Mouse (Mus musculus) liver, embryonic 16.5 days (tissue): ENCODE data around the gene Pdhx. TPM values are rescaled to one million over a fixed set of nuclear protein-coding genes. Genes with fewer than 3 reads are reported as not detected.

Experiments
- ATAC-seq: fragments of 200-750 bp; cut with Nextera tagmentation; 2 replicates; pipeline ENCODE4 v1.8.0; 2017; ENCODE audit warnings: low read depth, mild to moderate bottlenecking, moderate number of reproducible peaks, moderate library complexity
- H3K27ac ChIP-seq: fragments of 300-500 bp; sonication (generic); 2 replicates; pipeline ENCODE4 v1.5.1; 2014; ENCODE audit warnings: mild to moderate bottlenecking, low read length
- H3K27me3 ChIP-seq: fragments of 300-500 bp; sonication (generic); 2 replicates; pipeline ENCODE4 v1.6.1; 2014; ENCODE audit warnings: low read depth, low read length, mixed read lengths; ENCODE audit not compliant: control insufficient read depth, insufficient read depth
- H3K36me3 ChIP-seq: fragments of 300-500 bp; sonication (generic); 2 replicates; pipeline ENCODE4 v1.6.1; 2014; ENCODE audit warnings: mild to moderate bottlenecking; ENCODE audit not compliant: control insufficient read depth, insufficient read depth
- H3K4me1 ChIP-seq: fragments of 300-500 bp; sonication (generic); 2 replicates; pipeline ENCODE4 v1.6.1; 2014; ENCODE audit warnings: low read depth, low read length, mixed read lengths; ENCODE audit not compliant: control insufficient read depth
- H3K4me2 ChIP-seq: fragments of 300-500 bp; sonication (generic); 2 replicates; pipeline ENCODE4 v1.6.1; 2014; ENCODE audit warnings: low read depth, low read length, mixed read lengths
- H3K4me3 ChIP-seq: fragments of 300-500 bp; sonication (generic); 2 replicates; pipeline ENCODE4 v1.5.1; 2014; ENCODE audit warnings: low read depth, mild to moderate bottlenecking, low read length
- H3K9ac ChIP-seq: fragments of 300-500 bp; sonication (generic); 2 replicates; pipeline ENCODE4 v1.6.1; 2014; ENCODE audit warnings: low read depth, low read length
- H3K9me3 ChIP-seq: fragments of 300-500 bp; sonication (generic); replicated peaks from 2 replicates; pipeline ENCODE4 v1.6.1; 2016; ENCODE audit warnings: low read length; ENCODE audit not compliant: control insufficient read depth
- WGBS: fragments of 180-500 bp; shearing (Covaris S2); extraction: QIAGEN DNeasy Blood & Tissue Kit; methylation state at CpG from one replicate; pipeline ENCODE4 v1.1.7; 2014; ENCODE audit not compliant: insufficient replicate concordance; 5-methylcytosine and 5-hydroxymethylcytosine counted together
- polyA plus RNA-seq: library from polyadenylated mRNA; unstranded; fragments of >200 nt; fragmentation: Nextera tagmentation; extraction: Ambion mirVana; gene quantifications from 2 replicates; pipeline ENCODE4 v1.2.1, GENCODE M21; 2015

Gene Pdhx
- polyA plus RNA-seq, 1 experiment from 2014 or later = 18.0 TPM

- Histone ChIP-seq H3K4me1 (no peaks in the 10 kb centered on the region), H3K9ac (no peak overlapping the region), H3K27ac (no peak overlapping the region), H3K4me3 (no peak overlapping the region), H3K9me3 (no peaks in the 10 kb centered on the region), H3K36me3 (no peaks in the 10 kb centered on the region), H3K4me2 (no peak overlapping the region), H3K27me3 (no peaks in the 10 kb centered on the region)
- WGBS = 24% methylated on average over 5 of the region's 5 CpGs
- no peak for ATAC-seq
Measured at GRCm38 (mm10) chr2:102972575-102972974, 100.7 kb downstream of the Pdhx start.

DNA sequence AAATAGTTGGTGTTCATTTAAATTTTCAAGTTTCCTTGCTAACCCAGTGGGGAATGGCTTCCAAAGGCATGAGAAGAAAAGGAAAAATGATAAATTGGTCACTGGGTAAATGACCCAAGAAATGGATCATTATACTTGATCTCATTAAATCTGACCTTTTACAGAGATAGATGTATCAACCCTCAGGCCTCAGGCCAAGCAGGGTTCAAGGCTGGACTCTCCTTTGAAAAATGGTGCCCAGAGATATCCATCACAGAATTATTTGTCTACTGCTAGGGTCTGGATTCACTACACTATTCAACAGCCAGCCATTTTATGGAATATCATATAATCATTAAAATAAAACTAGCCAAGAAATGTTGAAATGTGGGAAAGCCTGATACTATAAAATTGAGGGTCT lies 101.4 kb downstream of the Pdhx start:
- Histone ChIP-seq H3K9me3 (no peaks in the 10 kb centered on the region), H3K4me1 (no peaks in the 10 kb centered on the region), H3K9ac (no peak overlapping the region), H3K4me2 (no peak overlapping the region), H3K4me3 (no peak overlapping the region), H3K36me3 (no peaks in the 10 kb centered on the region), H3K27me3 (no peaks in the 10 kb centered on the region), H3K27ac (no peak overlapping the region)
- no peak for ATAC-seq

Other genes with a start within 250 kb of the Pdhx start
- gene Cd44, start 171.8 kb downstream of the Pdhx start, polyA plus RNA-seq = 14.5 and 15.8 TPM in 2 replicates
- gene Apip, start 162 bp upstream of the Pdhx start, polyA plus RNA-seq = 31.5 and 37.5 TPM in 2 replicates
- 0.12 and 0.34 TPM in 2 replicates for gene Ehf, start 229.8 kb upstream of the Pdhx start, polyA plus RNA-seq